Mouse (Mus musculus) thymus, postnatal 14 days (tissue): ENCODE measurements around the gene Nop10.

Experiments
- DNase-seq: peaks from one replicate; pipeline ENCODE4 v3.0.0; 2021

The Nop10 gene

DNA sequence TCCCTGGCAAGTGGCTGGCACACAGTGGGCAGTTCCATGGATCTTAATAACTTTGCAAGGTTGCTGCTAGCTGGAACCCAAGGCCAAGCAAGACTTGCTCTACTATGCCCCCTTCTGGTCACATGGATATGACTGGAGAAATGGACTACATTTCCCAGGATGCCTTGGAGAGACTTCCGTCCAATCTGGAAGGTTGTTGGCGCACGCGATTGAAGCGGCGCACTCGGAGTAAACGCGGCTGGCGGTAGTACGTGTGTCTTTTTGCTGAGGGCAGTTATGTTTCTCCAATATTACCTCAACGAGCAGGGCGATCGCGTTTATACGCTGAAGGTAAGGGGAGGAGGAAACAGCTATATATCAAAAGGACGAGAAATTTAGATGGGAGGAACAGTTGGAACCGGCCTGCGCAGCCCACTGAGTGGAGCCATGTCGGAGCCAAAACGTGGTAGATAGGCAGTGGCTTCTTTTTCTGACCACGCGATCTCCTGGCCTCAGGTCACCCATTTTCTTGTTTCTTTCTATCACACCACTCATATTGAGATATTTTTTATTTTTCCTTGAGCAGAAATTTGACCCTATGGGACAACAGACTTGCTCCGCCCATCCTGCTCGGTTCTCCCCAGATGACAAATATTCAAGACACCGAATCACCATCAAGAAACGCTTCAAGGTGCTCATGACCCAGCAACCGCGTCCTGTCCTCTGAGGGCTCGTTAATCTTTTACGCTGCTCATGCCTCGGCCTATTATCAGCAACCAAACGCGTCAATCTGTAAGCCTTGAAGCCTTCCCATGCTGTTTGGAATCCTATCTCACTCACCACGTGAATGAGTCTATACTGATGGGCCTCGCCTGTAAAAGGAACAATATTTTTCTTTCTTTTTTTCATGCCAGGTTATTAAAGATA, at the start of gene Nop10:
Gene Nop10, plus strand, starts transcription at position 179 of the 906 bp plus-strand sequence.
- DNase-seq, result peak; percentile 89

DNA sequence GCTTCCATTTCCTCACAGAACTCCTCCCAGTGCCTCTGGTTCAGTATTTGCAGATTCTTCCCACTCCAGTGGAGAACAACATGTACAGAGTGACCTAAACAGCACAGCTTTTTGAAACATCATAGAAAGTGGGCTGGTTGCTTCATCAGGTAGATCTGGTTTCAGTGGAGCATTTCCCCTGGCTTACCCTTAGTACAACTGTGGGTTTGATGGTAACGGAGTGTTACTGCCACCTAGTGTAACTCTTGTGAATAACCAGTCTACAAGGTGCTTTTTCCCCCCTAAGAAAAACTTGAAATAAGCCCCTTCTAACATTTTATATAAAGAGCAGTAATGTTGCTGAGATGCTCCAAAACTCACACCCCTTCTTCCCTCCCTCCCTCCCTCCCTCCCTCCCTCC, 45.7 kb upstream of the Nop10 start:
- DNase-seq, result peak; percentile 10

DNA sequence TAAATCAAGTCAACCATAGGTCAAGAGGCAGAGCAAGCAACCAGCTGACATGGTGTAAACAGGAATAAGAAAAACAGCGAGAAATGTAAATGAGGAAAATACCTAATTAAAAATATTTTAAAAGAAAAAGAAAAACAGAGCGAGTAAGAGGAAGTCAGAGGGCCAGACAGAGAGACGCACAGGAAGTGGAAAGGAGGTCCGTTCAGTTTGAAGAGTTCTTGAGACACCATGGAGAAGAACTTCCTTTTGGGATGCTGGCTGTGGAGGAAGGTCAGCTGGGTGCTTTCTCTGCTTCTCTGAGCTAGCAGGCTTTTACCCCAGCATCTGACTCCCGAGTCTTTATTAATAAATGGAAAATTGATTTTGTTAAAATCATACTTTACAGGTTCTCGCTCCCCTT, 44.1 kb upstream of the Nop10 start:
- no peak for DNase-seq

DNA sequence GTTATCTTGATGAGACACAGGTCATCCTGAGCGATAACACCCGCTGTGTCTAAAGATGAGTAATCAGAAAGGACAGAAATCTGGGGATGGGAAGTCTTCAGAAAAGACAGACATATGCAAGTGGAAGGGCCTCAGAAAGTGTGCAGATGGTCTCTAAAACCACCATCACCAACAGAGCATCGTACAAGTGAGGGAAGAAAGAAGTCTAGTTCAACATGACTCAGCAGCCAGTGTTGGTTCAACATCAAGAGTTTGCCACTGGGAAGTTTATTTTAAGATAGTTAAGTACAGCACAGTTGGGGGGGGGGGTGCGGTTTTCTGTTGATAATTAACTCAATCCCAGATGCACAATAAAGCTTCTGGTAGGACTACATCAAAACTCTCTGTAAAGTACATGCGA, 40.8 kb upstream of the Nop10 start:
- DNase-seq, result no peak

DNA sequence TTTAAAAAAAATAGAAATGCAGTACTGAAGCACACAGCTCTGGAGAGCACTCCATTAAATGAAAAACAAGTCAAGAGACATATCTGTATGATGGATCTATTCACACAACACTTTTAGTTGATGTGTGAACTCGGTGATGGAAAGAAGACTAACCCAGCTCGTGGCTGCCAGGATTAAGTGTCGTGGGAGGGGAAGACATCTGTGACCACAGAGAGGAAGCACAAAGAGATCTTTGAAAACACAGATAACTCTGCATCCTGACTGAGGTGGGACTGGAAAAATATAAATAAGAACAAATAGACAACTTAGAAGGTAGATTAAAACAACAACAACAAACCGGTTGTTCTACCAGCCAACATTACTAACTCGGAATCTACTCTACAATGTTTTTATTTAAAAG, 39.1 kb upstream of the Nop10 start:
- no peak for DNase-seq

DNA sequence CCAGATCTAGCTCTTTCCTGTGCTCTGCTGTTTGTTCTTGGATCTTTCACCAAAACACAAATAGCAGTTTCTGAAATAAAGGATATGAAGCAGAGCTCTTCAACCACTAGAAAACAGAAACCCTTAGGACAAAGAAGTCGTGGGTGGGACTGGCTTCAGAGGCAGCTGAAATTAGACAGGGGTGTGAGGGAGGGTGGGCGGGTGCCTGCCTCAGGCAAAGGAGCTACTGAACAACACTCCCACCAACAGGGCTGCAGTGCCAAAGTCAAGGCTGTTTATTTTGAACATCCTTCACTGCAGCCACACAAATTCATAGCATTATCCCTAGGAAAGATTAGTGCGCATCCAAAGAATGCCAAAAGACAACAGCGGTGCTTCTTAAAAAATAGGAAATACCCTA, 37.4 kb upstream of the Nop10 start:
- DNase-seq, result no peak

DNA sequence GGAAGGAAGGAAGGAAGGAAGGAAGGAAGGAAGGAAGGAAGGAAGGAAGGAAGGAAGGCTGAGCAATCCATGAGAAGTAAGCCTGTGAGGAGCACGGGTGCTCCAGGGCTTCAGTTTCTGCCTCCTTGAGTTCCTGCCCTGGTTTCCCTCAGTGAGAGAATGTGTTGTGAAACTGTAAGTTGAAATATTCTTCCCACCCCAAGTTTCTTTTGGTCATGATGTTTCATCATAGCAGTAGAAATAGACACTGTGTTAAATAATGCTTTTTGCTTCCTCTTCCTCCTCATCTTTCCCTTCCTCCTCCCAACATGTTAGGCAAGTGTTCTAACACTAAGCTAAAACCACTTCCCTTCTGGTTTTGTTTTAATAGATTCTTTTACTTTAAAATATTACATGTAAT, 29.1 kb upstream of the Nop10 start:
- DNase-seq, result no peak

DNA sequence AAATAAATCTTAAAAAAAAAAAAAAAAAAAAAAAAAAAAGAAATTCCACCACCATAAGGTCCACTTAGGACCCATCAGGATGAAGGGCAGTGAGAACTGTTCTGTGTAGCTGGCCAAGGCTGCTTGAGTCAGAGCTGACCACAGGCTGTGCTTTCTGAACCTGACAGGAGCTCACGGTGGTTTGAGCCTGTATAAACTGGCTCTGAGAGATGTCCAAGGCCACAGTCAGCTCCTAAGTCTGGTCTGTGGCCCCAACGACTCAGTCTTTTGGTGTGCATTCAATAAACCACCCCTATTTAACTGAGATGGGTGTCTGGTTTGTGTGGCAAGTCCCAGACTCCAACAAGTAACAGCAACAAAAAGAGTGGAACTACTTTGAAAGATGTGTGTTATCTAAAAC, 25.1 kb upstream of the Nop10 start:
- DNase-seq, result no peak

DNA sequence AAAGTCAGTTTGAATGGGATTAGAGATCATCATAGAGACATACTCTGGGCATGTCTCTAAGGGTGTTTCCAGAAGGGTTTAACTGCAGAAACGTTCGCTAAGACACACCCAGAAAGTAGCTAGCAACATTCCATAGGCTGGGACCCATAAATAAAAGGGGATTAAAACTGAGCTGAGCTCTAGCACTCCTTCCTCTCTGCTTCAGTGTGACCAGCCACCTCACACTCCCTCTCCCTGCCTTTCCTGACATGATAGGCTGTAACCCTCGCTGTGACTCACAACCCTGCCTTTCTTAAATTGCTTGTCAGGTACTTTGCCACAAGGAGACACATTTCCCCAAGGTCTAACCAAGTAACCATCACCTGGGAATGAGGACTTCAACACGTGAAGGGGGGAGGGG, 23.7 kb upstream of the Nop10 start:
- DNase-seq, result no peak

DNA sequence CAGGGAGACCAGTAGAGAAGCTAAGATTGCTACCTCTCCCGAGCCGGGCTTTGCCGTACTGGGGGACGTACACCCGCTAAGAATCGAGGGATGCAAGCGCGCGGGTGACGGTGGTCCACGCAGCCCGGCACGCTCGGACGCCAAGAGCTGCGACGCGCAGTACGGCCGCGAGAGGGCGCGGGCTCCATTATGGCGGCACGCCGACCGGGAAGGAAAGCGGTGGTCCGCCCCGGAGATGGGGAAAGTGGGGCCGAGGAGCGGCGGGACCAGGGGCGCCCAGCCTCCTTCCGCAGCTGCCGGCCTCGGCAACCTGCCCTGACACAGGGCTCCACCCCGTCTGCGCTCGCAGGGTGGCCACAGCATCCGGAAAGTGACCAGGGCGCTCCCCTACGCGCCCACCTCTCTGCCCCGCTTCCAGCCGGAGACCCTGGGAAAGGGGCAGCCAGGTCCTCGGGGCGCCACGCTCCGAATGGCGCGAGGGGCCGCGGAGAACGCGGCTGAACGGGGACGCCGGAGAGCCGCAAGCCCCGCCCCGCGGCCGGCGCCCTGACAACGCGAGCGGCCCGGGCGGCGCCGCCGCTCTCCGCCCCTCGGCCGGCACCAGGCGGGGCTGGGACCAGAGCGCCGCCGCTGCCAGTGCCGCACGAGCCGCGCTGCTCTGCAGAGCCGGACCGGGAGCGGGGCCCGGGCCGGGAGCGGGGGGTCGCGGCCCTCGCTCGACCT, 22.4 kb upstream of the Nop10 start, which contains the start of gene Lpcat4:
Gene Lpcat4, plus strand, starts transcription at position 257 of the 723 bp plus-strand sequence.
- peak; percentile 92 for DNase-seq

DNA sequence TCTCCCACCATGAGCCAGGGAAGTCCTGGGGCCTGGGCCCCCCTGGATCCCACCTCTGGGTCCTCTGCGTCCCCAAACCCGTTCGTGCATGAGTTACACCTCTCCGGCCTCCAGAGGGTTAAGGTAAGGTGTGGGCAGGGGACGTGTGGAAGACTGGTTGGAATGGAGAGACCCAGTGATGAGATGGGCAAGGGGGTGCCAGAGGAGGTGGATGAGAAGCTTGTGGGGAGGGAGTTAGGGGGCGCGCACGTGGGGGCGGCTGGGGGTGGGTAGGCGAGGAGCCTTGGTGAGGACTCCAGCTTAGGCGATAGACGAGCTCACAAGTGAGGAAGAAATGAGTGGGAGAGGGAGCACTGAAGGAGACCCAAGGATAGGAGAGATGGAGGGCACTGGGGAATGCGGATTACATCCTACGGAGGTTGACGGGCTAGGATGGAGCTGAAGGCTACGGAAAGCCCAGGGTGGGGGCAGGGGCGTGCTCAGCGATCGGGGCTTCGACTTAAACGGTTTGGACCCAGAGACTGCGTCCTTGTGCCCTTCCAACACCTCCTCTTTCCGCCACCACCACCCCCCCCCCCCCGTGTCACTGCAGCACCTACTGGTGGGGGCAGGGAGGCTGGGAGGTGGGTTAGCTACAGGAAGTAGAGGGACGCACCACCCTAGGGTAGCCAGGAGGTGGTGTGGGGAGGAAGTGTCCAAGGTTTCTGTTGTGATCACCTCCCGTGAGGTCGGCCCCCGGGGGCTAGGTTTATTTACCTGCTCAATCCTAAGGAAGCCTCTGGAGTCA, 21.6 kb upstream of the Nop10 start:
- DNase-seq, result peak; percentile 57

DNA sequence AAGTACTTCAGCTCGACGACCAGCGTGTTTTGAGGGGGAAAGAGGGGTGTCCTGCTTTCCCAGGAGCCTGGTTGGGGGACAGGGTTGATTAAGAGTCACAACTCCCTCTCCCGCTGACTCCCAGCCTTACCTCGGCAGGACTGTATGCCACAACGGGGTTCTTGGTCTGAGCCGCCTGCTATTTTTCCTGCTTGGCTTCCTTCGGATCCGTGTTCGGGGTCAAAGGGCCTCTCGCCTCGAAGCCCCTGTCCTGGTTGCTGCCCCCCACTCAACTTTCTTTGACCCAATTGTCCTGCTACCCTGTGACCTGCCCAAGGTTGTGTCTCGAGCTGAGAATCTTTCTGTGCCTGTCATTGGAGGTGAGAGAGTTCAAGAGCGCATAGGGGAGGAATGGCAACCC, 19.9 kb upstream of the Nop10 start:
- no peak for DNase-seq

DNA sequence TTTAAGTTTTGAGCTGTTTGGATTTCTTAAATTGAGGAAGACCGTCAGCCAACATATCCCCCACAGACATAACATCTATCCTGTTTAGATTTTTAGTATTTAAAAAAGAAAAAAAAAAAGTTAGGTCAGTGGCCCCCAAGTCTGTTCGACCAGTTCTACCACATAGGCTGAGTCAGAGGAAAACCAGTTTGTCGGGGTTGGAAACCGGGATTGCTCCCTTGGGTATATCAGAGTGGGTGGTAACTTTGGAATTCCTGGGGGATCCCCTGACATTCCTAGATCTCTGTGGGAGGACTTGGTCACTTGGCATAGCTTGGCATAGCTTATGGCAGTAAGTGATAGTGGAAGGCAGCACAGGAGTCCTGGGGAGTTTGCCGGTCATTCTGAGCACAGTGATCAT, 16.4 kb upstream of the Nop10 start:
- DNase-seq, result no peak

DNA sequence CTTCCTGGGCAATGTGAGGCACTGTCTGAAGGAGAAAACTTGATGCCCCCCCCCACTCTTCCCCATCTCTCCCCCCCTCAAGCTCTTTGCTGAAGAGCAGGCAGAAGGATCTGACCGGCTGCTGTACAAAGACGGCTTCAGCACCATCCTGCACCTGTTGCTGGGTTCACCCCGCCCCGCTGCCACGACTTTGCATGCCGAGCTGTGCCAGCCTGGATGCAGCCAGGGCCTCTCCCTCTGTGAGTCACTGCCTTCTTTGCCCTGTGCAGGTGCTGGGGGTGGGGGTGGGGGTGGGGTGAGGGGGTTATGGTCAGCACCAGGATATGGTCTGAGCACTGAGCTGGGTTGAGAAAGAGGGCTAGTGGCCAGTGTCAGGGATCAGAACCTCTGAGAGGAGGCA, 15.5 kb upstream of the Nop10 start:
- no peak for DNase-seq

DNA sequence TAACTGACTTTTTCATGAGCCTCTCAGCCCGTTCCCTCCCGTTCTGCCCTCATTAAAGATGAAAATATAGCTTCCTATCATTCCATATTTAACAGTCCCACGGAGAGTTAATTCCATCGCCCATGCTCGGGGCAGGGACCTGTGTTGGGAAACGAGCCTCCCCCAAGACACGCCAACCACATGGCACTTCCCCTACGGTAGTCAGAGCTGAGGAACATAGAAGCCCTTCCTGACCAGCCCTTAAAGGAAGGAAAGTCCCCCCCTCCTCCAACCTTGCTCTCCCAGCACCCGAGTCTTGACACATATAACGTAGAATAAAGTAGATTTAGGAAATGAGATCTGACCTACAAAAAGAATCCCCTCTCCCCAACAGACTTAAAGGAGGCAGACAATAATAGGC, 14.4 kb upstream of the Nop10 start:
- DNase-seq, result no peak

DNA sequence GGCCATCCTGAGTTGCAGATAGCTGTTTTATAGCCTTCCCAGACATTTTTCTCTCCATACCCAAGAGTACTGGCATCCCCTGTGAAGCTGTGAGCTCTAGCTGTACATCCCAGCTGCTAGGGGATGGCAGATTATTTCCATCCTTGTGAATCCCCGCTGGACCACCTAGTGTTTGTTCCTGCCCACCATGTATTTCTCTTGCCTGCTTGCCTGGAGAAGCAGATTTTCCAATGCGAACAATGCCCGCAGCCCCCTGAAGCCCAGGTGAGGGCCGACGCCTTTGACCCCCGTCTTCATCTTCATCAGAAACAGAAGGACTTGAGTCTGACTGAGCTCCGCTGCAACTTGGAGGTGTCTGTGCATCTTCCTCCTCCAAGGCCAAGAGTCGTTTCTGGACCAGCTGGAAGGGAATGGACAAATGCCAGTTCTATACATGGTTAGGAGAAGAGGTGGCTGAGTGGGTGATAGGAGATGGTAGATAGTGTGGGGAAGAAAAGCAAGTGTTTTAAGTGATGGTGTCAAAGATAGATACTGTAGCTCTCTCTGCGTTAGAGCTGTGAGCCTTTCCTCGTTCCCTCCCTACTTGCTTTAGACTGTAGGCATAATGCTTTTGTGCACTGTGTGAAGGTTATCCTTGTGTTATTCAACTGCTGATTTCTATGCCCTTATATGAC, 11.8 kb upstream of the Nop10 start:
- DNase-seq, result no peak

DNA sequence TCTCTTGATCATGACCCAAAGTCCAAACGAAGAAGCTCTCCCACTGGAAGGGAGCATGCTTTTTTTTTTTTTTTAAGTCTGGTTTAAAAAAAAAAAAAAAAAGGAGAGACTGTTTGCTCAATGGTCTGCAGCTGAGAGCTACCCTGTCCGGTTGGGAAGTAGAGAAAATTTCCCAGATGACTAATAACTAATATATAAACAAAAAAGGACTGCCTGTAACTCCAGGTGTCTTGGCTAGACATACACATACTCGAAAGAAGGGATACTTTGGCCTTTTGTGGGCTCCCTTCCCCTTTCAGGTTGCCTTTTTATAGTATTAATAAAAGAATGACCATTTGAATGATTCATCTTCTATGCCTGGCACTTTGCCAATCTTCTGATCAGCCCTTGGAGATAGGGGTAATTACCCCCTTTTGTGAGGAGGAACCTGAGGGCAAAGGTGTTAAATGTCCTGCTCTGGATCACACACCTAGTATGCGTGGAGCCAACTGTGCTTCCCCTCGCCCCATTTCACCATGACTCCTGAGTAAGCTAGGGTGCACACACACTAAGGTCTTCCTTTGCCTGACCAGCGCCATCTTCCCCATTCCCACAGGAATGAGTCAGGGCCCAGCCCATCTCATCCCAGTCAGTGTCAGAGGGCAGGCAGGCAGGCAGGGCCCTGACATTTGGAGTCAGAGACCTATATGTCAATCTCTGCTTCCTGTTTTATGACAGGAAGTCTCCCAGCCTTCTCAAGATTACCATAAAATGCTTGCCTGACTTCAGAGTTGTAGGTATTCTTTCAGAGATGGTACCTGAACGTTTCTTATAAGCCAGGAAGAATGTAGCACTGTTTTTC, 6.8 kb upstream of the Nop10 start:
- DNase-seq, result no peak

DNA sequence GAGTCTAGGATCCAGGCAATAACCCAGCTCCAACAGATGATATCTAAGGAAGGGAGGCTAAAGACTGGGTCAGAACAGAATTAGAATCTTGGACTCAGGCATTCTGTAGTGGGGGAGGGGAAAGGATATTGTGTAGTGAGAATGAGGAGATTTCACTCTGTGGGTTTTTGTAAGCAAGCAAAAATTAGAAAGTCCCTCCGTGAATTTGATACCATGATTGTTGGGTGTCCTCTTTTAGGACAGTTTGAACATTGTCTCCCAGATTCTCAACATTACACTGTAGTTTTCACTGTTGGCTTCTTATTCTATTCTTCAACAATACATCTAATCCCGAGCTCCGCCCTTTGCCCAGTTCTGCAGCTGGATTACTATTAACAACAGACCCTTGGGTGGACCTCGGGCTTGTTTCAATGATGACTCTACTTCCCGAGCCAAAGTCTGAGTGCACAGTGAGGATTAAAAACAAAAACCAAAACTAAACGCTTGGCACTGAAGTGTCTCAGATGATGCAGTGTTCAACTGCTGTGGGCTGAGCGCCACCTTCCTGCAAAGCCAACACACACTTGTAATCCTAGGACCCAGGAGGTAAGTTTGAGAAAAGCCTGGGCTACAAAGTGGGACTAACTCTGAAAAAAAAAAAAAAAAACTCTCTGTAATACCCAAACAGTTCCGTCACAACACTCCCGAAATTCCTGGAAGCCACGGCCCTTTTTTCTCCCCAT, 2.3 kb upstream of the Nop10 start, which contains the start of gene Nutm1:
Gene Nutm1, minus strand, starts transcription at position 51 of the 722 bp plus-strand sequence.
- no peak for DNase-seq

DNA sequence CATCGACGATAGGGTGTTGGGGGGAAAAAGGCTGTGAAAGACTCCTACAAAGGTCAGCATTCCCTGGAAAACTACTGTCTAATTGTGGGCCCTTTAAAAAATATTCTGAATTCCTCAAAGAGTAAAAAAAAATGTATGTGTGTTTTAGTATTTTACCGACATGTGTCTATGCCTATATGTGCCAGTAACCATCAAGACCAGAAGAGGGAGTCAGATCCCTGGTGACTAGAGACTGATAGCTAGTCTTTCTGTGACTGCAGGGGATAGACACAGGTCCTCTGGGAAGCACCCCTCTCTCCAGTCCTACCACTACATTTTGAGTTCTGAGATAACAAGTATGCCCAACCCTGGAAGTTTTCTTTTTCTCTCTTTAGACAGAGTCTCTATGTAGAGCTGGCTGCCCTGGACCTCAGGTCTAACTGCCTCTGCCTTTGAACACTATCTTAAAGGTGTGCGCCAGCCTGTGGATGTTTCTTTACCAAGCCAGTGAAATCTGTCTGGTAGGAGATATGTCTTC, 1.1 kb downstream of the Nop10 start:
- peak; percentile 36 for DNase-seq

DNA sequence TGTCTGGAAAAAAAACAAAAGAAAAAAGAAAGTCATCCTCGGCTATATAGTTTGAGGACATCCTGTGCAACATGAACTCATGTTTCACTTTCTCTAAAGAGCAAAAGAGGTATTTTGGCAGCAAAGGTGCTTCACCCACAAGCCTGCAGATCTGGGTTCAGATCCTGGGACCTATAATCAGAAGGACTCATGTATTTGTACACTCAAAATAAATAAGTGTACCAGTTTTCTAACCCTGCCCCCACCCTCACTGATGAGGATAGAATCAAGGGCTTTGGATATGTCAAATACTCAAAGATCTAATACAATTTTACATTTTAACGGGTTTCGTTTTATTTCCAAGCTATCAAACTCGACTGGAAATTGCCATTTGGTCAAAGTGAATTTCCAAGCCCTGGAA, 2.6 kb downstream of the Nop10 start:
- no peak for DNase-seq
